Mouse (Mus musculus): ENCODE measurements around the gene Zp3. TPM values are rescaled to one million over a fixed set of nuclear protein-coding genes. Genes with fewer than 3 reads are reported as not detected.

The Zp3 gene
- polyA plus RNA-seq, 1 experiment from 2014 or later, result not detected

DNA sequence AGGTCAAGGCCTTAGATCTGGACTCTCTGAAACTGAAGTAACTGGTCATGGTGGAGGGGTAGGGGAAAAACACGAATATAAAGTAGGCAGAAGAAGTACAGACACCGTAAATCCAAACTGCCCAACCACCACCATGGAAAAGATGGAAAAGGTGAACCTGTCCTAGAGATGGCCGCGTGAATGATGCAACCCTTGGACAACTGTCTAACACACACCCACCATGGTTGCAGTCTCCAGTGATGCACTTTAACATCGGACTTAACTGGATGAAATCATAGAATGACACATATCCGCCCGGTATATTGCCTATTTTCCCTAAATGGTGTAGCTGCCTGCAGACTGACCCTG is 44.7 kb upstream of the Zp3 start:
- ATAC-seq, result peak; percentile 40
- peak overlapping the region; percentile 78 for H3K4me3 ChIP-seq (ENCODE audit: low read depth, low read length)
- H3K27me3 ChIP-seq (ENCODE audit: insufficient read depth, low read length), result no peaks in the 10 kb centered on the region
- TF ChIP-seq CTCF (IDR thresholded peaks at IDR 0.05; ENCODE audit: low read depth) (no peak), EP300 (IDR thresholded peaks at IDR 0.05; ENCODE audit: low read depth) (0 out of 2 replicates have a peak, but pooled peaks have one; percentile 18)
- H3K4me1 ChIP-seq (ENCODE audit: insufficient read depth), result peaks cover 11% of the 10 kb centered on the region
- peak overlapping the region; percentile 98 for H3K27ac ChIP-seq (ENCODE audit: low read depth)
- peak overlapping the region; percentile 76 for H3K4me2 ChIP-seq (ENCODE audit: low read depth, low read length)
- DNase-seq, result no peak
- 47% methylated on average over 7 of the region's 7 CpGs for WGBS (ENCODE audit: insufficient replicate concordance)
- no peaks in the 10 kb centered on the region for H3K9me3 ChIP-seq (ENCODE audit: low read length)
- peak overlapping the region; percentile 84; the same call in 1 of the 2 replicates for H3K9ac ChIP-seq (replicated peaks)
- peaks cover 18% of the 10 kb centered on the region for H3K36me3 ChIP-seq (replicated peaks; ENCODE audit: insufficient read depth, low read length)

DNA sequence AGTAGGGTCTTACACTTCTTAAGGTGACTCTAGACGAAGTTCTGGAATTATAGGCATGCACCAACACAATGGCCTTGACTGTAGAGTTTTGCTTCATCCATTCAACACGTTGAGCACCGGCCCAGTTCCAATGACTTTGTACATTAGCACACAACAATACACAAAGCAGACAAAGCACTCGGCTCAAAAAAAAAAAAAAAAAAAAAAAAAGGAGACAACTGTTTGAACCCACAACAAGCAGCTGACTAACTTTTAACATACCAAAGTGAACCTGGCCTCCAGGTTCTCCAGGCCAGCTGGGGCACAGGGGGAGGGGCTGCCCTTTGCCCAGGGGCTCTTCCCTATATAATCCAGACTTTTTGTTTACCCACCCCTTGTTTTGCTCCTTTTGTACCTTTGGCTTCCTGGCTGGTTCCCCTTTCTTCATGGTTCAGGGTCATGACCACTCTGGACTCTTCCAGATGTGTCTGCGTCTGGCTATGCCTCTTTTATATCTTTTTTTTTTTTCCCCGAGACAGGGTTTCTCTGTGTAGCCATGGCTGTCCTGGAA is 44.2 kb upstream of the Zp3 start:
- Histone ChIP-seq H3K4me1 (ENCODE audit: insufficient read depth) (peaks cover 11% of the 10 kb centered on the region), H3K27me3 (ENCODE audit: insufficient read depth, low read length) (no peaks in the 10 kb centered on the region), H3K9me3 (ENCODE audit: low read length) (no peaks in the 10 kb centered on the region), H3K9ac (replicated peaks) (no peak overlapping the region), H3K4me3 (ENCODE audit: low read depth, low read length) (no peak overlapping the region), H3K36me3 (replicated peaks; ENCODE audit: insufficient read depth, low read length) (peaks cover 12% of the 10 kb centered on the region), H3K4me2 (ENCODE audit: low read depth, low read length) (0 out of 2 replicates have a peak overlapping the region, but pooled peaks have one; percentile 76), H3K27ac (ENCODE audit: low read depth) (peak overlapping the region; percentile 98; the same call in 1 of the 2 replicates)
- TF ChIP-seq EP300 (IDR thresholded peaks at IDR 0.05; ENCODE audit: low read depth) (no peak; the same call in 1 of the 2 replicates), CTCF (IDR thresholded peaks at IDR 0.05; ENCODE audit: low read depth) (no peak)
- DNase-seq (no peak), ATAC-seq (no peak)
- 62% methylated on average over 6 of the region's 6 CpGs for WGBS (ENCODE audit: insufficient replicate concordance)

DNA sequence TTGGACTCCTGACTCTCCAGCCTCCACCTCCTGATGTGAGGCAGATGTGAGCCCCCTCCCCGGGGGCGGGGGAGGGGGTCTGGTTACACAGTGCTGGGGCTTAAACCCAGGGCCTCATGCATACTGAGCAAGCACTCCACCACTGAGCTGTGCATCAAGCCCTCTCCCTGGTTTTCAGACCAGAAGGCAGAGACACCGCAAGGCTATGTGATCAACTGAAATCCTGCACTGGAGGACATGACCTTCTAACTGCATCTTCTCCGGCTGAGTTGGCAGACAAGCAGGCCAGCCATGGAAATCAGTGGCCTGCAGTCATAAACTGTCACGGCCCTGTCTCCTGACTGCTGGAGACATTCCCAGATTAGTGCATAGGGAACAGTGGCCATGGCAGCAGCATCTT is 39.3 kb upstream of the Zp3 start:
- WGBS (ENCODE audit: insufficient replicate concordance), result 64% methylated on average over 5 of the region's 5 CpGs
- no peak overlapping the region for H3K4me3 ChIP-seq (ENCODE audit: low read depth, low read length)
- no peak for DNase-seq
- no peaks in the 10 kb centered on the region for H3K27me3 ChIP-seq (ENCODE audit: insufficient read depth, low read length)
- TF ChIP-seq EP300 (IDR thresholded peaks at IDR 0.05; ENCODE audit: low read depth) (no peak), CTCF (IDR thresholded peaks at IDR 0.05; ENCODE audit: low read depth) (no peak)
- peak; percentile 20; the same call in 1 of the 2 replicates for ATAC-seq
- no peaks in the 10 kb centered on the region for H3K36me3 ChIP-seq (replicated peaks; ENCODE audit: insufficient read depth, low read length)
- H3K27ac ChIP-seq (ENCODE audit: low read depth), result no peak overlapping the region
- H3K4me2 ChIP-seq (ENCODE audit: low read depth, low read length), result no peak overlapping the region
- 0 out of 2 replicates have a peak, but pooled peaks cover 2% of the 10 kb centered on the region for H3K4me1 ChIP-seq (ENCODE audit: insufficient read depth)
- H3K9ac ChIP-seq (replicated peaks), result no peak overlapping the region
- H3K9me3 ChIP-seq (ENCODE audit: low read length), result no peaks in the 10 kb centered on the region

DNA sequence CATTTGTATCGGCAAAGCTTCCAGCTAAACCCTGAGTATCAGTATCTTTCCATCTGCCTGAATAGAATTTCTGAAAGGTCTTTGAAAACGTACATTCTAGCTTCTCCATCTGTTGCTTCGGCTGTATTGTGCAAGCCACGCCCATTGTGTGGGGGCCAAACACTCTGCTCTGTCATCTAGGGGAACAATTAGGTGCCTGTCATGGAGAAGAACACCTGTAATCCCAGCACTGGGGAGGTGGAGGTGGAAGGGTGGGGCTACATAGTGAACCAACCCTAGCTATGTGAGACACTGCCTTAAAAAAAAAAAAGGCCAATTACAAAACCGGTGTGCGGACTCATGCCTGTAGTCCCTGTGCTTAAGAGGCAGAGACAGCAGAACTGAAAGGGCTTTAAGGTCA is 37.2 kb upstream of the Zp3 start:
- Histone ChIP-seq H3K4me3 (ENCODE audit: low read depth, low read length) (no peak overlapping the region), H3K4me1 (ENCODE audit: insufficient read depth) (0 out of 2 replicates have a peak, but pooled peaks cover 2% of the 10 kb centered on the region), H3K9me3 (ENCODE audit: low read length) (no peaks in the 10 kb centered on the region), H3K9ac (replicated peaks) (no peak overlapping the region), H3K36me3 (replicated peaks; ENCODE audit: insufficient read depth, low read length) (no peaks in the 10 kb centered on the region), H3K27ac (ENCODE audit: low read depth) (no peak overlapping the region), H3K4me2 (ENCODE audit: low read depth, low read length) (no peak overlapping the region), H3K27me3 (ENCODE audit: insufficient read depth, low read length) (no peaks in the 10 kb centered on the region)
- DNase-seq, result no peak
- ATAC-seq, result no peak
- TF ChIP-seq CTCF (IDR thresholded peaks at IDR 0.05; ENCODE audit: low read depth), result no peak
- TF ChIP-seq EP300 (IDR thresholded peaks at IDR 0.05; ENCODE audit: low read depth), result no peak
- WGBS (ENCODE audit: insufficient replicate concordance), result 51% methylated on average over 6 of the region's 6 CpGs

DNA sequence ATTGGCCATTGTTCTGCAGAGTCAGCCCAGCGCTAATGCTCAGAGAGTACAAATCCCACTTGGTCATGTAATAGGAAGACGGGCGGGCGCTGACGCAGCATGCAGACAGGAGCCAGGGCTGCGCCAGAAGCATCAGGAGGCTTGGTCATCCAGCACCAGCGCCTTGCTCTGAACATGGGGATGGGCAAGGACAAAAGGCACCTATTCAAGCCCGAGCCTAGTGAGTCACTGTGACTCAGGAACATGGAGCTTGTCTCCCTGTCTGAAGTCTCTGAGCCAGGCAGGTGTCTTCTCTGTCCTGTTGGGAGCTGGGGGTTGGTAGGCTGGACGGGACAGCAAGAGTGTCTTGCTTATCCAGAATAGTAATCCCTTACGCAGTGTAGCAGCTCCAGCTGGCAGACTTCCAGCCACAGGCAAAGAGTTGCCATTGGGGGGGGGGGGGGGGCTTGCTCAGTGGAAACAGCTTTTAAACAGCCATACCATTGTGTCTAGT is 33.9 kb upstream of the Zp3 start:
- Histone ChIP-seq H3K9me3 (ENCODE audit: low read length) (no peaks in the 10 kb centered on the region), H3K27me3 (ENCODE audit: insufficient read depth, low read length) (no peaks in the 10 kb centered on the region), H3K9ac (replicated peaks) (no peak overlapping the region), H3K36me3 (replicated peaks; ENCODE audit: insufficient read depth, low read length) (no peaks in the 10 kb centered on the region), H3K27ac (ENCODE audit: low read depth) (no peak overlapping the region), H3K4me3 (ENCODE audit: low read depth, low read length) (no peak overlapping the region), H3K4me1 (ENCODE audit: insufficient read depth) (peaks cover 7% of the 10 kb centered on the region), H3K4me2 (ENCODE audit: low read depth, low read length) (no peak overlapping the region)
- 72% methylated on average over 10 of the region's 10 CpGs for WGBS (ENCODE audit: insufficient replicate concordance)
- TF ChIP-seq CTCF (IDR thresholded peaks at IDR 0.05; ENCODE audit: low read depth) (no peak), EP300 (IDR thresholded peaks at IDR 0.05; ENCODE audit: low read depth) (no peak)
- ATAC-seq, result no peak; the same call in 1 of the 2 replicates
- no peak for DNase-seq

DNA sequence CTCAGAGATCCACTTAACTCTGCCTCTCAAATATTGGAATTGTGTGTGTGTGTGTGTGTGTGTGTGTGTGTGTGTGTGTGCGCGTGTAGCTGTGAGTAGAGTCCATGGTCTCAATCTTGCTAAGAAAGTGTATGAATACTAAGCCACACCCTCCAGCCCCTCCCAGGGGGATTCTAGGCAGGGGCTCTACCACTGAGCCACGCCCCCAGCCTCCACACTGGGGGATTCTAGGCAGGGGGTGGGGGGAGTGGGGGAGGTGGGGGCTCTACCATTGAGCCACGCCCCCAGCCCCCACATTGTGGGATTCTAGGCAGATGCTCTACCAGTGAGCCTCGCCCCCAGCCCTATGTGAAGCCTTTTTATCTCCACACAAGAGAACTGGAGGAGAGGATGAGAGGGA is 33.3 kb upstream of the Zp3 start:
- peaks cover 13% of the 10 kb centered on the region for H3K4me1 ChIP-seq (ENCODE audit: insufficient read depth)
- no peak overlapping the region for H3K9ac ChIP-seq (replicated peaks)
- no peaks in the 10 kb centered on the region for H3K9me3 ChIP-seq (ENCODE audit: low read length)
- 85% methylated on average over 5 of the region's 5 CpGs for WGBS (ENCODE audit: insufficient replicate concordance)
- no peak for DNase-seq
- H3K27ac ChIP-seq (ENCODE audit: low read depth), result no peak overlapping the region
- no peak for TF ChIP-seq EP300 (IDR thresholded peaks at IDR 0.05; ENCODE audit: low read depth)
- no peak for TF ChIP-seq CTCF (IDR thresholded peaks at IDR 0.05; ENCODE audit: low read depth)
- ATAC-seq, result no peak
- no peaks in the 10 kb centered on the region for H3K36me3 ChIP-seq (replicated peaks; ENCODE audit: insufficient read depth, low read length)
- no peak overlapping the region for H3K4me3 ChIP-seq (ENCODE audit: low read depth, low read length)
- no peak overlapping the region for H3K4me2 ChIP-seq (ENCODE audit: low read depth, low read length)
- no peaks in the 10 kb centered on the region for H3K27me3 ChIP-seq (ENCODE audit: insufficient read depth, low read length)

All from liver, postnatal 0 days (tissue).